Mouse (Mus musculus) heart, adult 2 months (tissue): ENCODE measurements around the gene Crybg1. TPM values are rescaled to one million over a fixed set of nuclear protein-coding genes. Genes with fewer than 3 reads are reported as not detected.

ENCODE experiments used
- DNase-seq, 2 experiments: peaks; one replicate each; pipeline ENCODE4 v3.0.0; 2021
- H3K27ac ChIP-seq: fragments of 200-600 bp; 2 replicates; pipeline ENCODE4 v1.8.1; 2022
- H3K27me3 ChIP-seq: fragments of 200-500 bp; 2 replicates; pipeline ENCODE4 v1.6.1; 2012; ENCODE audit warnings: mild to moderate bottlenecking, low read length, inconsistent platforms, mixed read lengths; ENCODE audit not compliant: control insufficient read depth, insufficient read depth
- H3K36me3 ChIP-seq: fragments of 200-500 bp; 2 replicates; pipeline ENCODE4 v1.6.1; 2012; ENCODE audit warnings: low read length, inconsistent platforms; ENCODE audit not compliant: control insufficient read depth, insufficient read depth
- H3K4me1 ChIP-seq: fragments of 200-500 bp; 2 replicates; pipeline ENCODE4 v1.6.1; 2011; ENCODE audit warnings: low read length; ENCODE audit not compliant: control insufficient read depth, insufficient read depth
- H3K4me3 ChIP-seq: fragments of 200-600 bp; 2 replicates; pipeline ENCODE4 v1.8.1; 2022
- H3K79me2 ChIP-seq: fragments of 200-500 bp; replicated peaks from 2 replicates; pipeline ENCODE4 v1.6.1; 2012; ENCODE audit warnings: mild to moderate bottlenecking, inconsistent platforms, low read length, moderate library complexity, mixed read lengths; ENCODE audit not compliant: control insufficient read depth, insufficient read depth
- H3K9ac ChIP-seq: fragments of 200-500 bp; 2 replicates; pipeline ENCODE4 v1.6.1; 2012; ENCODE audit warnings: low read depth, mild to moderate bottlenecking, control low read depth, inconsistent platforms, low read length, mixed read lengths
- CTCF ChIP-seq: fragments of 200-600 bp; IDR thresholded peaks from 2 replicates; pipeline ENCODE4 v1.8.1; 2022; ENCODE audit warnings: antibody characterized with exemption, mild to moderate bottlenecking, moderate library complexity
- EP300 ChIP-seq: fragments of 200-500 bp; IDR thresholded peaks from 2 replicates; pipeline ENCODE4 v1.6.1; 2011; ENCODE audit warnings: low read depth, low read length, control low read depth; ENCODE audit not compliant: insufficient read depth
- POLR2A ChIP-seq: fragments of 200-500 bp; IDR thresholded peaks from 2 replicates; pipeline ENCODE4 v1.6.1; 2011; ENCODE audit warnings: mild to moderate bottlenecking, low read depth, low read length, control low read depth; ENCODE audit not compliant: insufficient read depth
- WGBS: fragments of 180-500 bp; shearing (Covaris S2); methylation state at CpG from one replicate; pipeline ENCODE4 v1.1.7; 2018; 5-methylcytosine and 5-hydroxymethylcytosine counted together
- intact Hi-C: fragments of 180-260 bp; cut with DNase I; formaldehyde crosslinking; loops from one replicate; pipeline ENCODE4 v1.15.1; 2025
- polyA plus RNA-seq: library from polyadenylated mRNA; depleted of rRNA; stranded (reverse); fragments of >200 nt; gene quantifications from 2 replicates; pipeline ENCODE4 v1.2.3, GENCODE M21; 2012
- total RNA-seq, 2 experiments: library from RNA; stranded (reverse); gene quantifications; 2 replicates each; pipeline ENCODE4 v1.2.3; 2021

Crybg1 gene
- total and polyA plus RNA-seq, 3 experiments = 1.1 to 2.9 (median 2.8) TPM

- TF ChIP-seq POLR2A = no peak
- no peak for TF ChIP-seq EP300
- TF ChIP-seq CTCF = no peak
- Histone ChIP-seq H3K9ac (no peak overlapping the region), H3K27ac (no peak overlapping the region), H3K36me3 (no peaks in the 10 kb centered on the region), H3K27me3 (peaks cover 7% of the 10 kb centered on the region; the same call in 1 of the 2 replicates), H3K4me1 (peaks cover 2% of the 10 kb centered on the region), H3K4me3 (no peak overlapping the region), H3K79me2 (no peaks in the 10 kb centered on the region)
- no peak for DNase-seq
- intact Hi-C loops = no loop called here
These were observed 139.8 kb downstream of the Crybg1 start for GRCm38 (mm10) chr10:44008808-44009207.

DNA sequence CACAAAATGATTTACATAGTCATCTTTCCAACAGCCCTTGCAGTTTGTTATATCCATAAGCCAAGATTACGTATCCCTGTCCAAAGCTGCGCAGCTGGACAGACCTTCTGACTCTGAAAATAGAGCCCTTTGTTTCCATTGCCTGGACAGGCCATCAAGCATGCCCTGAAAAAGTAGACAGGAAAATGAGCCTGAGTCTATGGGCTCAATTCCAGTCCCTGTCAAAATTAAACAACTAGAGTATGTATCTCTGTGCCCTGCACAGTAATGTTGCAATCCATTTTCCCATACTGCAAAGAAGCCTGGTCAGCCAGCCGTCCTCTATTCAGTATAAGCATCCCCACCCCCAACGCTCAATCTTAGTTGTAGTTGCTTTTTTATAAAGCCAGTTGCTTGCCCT is 141.8 kb downstream of the Crybg1 start:
- Histone ChIP-seq H3K27ac (no peak overlapping the region), H3K4me1 (peaks cover 2% of the 10 kb centered on the region), H3K27me3 (peaks cover 8% of the 10 kb centered on the region; the same call in 1 of the 2 replicates), H3K36me3 (no peaks in the 10 kb centered on the region), H3K9ac (no peak overlapping the region), H3K4me3 (no peak overlapping the region), H3K79me2 (no peaks in the 10 kb centered on the region)
- WGBS = 68% methylated on average over 4 of the region's 4 CpGs
- no peak for DNase-seq
- TF ChIP-seq EP300 (no peak), CTCF (no peak), POLR2A (no peak)
- intact Hi-C loops = no loop called here

- Histone ChIP-seq H3K4me1 (peaks cover 2% of the 10 kb centered on the region), H3K9ac (no peak overlapping the region), H3K79me2 (no peaks in the 10 kb centered on the region), H3K4me3 (peak overlapping the region; percentile 19; the same call in 1 of the 2 replicates), H3K36me3 (no peaks in the 10 kb centered on the region), H3K27ac (no peak overlapping the region), H3K27me3 (peaks cover 8% of the 10 kb centered on the region; the same call in 1 of the 2 replicates)
- DNase-seq = peak; percentile 23 to 33
- no peak for TF ChIP-seq CTCF
- no peak for TF ChIP-seq EP300
- WGBS = 5% methylated on average over 40 of the region's 40 CpGs
- intact Hi-C loops = no loop called here
These were observed 142.7 kb downstream of the Crybg1 start for GRCm38 (mm10) chr10:44005677-44006641.

- peak overlapping the region; percentile 73 for H3K27ac ChIP-seq
- H3K4me3 ChIP-seq = peak overlapping the region; percentile 78
- no peaks in the 10 kb centered on the region for H3K79me2 ChIP-seq
- WGBS = 1% methylated on average over 33 of the region's 33 CpGs
- H3K4me1 ChIP-seq = peaks cover 2% of the 10 kb centered on the region
- H3K9ac ChIP-seq = peak overlapping the region; percentile 82
- peaks cover 8% of the 10 kb centered on the region; the same call in 1 of the 2 replicates for H3K27me3 ChIP-seq
- intact Hi-C loops = loop anchor here (5.0 kb wide), 1 partner anchor 68 kb away; no protein-coding TSS in a partner anchor
- H3K36me3 ChIP-seq = no peaks in the 10 kb centered on the region
- no peak for TF ChIP-seq EP300
- no peak for TF ChIP-seq CTCF
- no peak for TF ChIP-seq POLR2A
- peak; percentile 51 to 64 for DNase-seq
These were observed 144.4 kb downstream of the Crybg1 start for GRCm38 (mm10) chr10:44004221-44004751.

DNA sequence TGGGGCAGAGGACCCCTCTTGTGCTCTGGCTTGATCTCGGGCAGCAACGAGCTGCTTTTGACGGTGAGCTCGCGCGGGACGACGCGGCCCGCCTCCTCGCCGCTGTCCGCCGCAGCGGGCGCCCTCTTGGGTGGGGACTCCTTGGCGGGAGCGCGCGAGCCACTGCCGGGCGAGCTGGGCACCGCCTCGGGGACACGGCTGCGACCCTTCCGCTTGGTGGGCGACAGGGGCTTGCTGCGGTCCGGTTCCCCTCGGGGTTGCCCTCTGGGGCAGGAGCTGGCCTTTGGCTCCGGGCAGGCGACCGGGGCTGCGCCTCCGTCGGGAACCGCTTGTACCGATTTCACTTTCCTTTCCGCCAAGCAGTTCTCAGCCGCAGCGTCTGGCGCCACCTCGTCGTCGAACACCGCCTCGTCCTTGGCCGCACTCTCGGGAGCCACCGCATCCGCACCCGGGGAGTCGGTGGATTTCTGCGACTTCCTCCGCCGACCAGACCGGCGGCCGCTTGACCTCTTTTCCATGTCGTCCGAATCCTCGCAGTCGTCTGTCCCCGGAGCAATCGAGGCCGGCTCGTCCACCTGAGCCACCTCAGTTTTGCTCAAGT is 145.0 kb downstream of the Crybg1 start:
- Histone ChIP-seq H3K27me3 (peaks cover 8% of the 10 kb centered on the region; the same call in 1 of the 2 replicates), H3K79me2 (no peaks in the 10 kb centered on the region), H3K27ac (peak overlapping the region; percentile 73), H3K36me3 (no peaks in the 10 kb centered on the region), H3K4me1 (peaks cover 2% of the 10 kb centered on the region), H3K4me3 (peak overlapping the region; percentile 78), H3K9ac (peak overlapping the region; percentile 82)
- peak; percentile 81 to 83 for DNase-seq
- intact Hi-C loops = loop anchor here (2.0 to 5.0 kb wide), 2 partner anchors 49 to 69 kb away; no protein-coding TSS in a partner anchor
- WGBS = under 1% methylated on average over 68 of the region's 68 CpGs
- peak; percentile 60 for TF ChIP-seq CTCF
- no peak for TF ChIP-seq EP300
- 0 out of 2 replicates have a peak, but pooled peaks have one; percentile 12 for TF ChIP-seq POLR2A
